Mouse (Mus musculus) embryonic fibroblast, embryonic 13.5 days (primary cell): ENCODE data around the gene Hist1h3h.

Source experiments
- CTCF ChIP-seq: IDR thresholded peaks from 2 replicates; pipeline ENCODE4 v1.5.1; 2011; ENCODE audit warnings: mild to moderate bottlenecking, control low read depth, low read length, moderate library complexity, borderline replicate concordance; ENCODE audit not compliant: insufficient read depth
- POLR2A ChIP-seq: IDR thresholded peaks from 2 replicates; pipeline ENCODE4 v1.6.1; 2011; ENCODE audit warnings: low read depth, mild to moderate bottlenecking, control low read depth, low read length, moderate library complexity

GRCm38 (mm10) chr13:21711698-21712097 lies 5.8 kb upstream of the Hist1h3h start:
- no peak for TF ChIP-seq CTCF
- no peak for TF ChIP-seq POLR2A
